Mouse (Mus musculus) gastrocnemius, postnatal 4 days (tissue): ENCODE measurements at regions not wholly inside any gene's neighbourhood (a gene's known extent, or its start where the extent isn't known, plus 50 kb on each side); places are given as distances from the start of the nearest gene placed in this dataset.
A peak's percentile ranks its signal among the peaks of the same experiment; 100 is the strongest.

Source experiments
- DNase-seq, 2 experiments: peaks; one replicate each; pipeline ENCODE4 v3.0.0; 2021 to 2022; ENCODE audit warnings: low spot score in 2 of 2, mixed read lengths in 2 of 2

DNA sequence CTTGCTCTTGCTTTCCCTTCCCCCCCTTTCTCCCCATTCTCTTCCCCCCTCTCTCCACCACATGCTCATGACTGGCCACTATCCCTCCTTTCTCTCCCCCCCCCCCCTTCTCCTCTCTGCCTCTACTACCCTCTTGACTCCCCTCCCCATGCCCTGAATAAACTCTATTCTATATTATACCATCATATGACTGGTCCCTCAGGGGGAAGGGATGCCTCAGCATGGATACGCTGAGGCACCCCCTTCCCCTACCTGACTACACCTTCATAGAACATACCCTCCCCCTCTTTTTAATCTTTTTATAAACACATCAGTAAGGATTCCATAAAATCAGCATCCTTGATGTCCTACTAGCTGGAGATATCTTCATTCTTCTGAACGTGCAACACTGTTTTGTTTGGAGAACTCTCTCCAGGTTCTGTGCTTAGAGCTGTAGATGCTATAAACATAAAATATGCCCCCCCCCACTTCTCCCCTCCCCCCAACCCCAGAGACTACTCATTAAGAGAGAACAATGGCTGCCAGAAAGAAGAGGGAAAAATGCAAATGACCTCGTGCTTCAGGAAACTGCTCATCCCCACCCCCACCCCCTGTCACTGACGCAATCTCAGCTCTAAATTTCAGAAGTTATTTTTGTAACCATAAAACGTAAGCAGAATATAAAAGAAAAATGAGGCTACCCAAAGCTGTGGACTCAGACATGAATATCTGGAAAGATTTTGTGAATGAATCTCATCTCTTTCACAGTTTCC lies 102.3 kb downstream of the Pja2 start:
- DNase-seq: no peak

DNA sequence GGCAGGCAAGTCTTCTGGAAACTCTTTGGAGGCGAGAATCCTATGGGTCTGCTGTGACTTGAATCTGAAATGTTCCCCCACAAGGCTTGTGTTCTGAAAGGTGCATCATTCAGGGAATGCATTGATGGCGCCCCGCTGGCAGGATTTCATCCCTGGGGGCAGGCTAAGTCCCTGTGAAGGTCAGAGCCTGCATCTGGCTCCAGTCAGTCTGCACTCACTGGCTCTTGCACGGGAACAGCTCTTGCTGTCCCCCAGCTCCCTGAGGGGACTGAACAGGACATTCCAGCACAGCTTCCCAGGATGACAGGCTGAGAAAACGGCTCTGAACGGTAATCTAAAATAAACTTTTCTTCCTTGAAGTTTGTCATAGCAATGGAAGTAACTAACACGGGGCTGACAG lies 117.1 kb downstream of the Pja2 start:
- peak in 1 of 2 experiments; percentile 49 for DNase-seq

DNA sequence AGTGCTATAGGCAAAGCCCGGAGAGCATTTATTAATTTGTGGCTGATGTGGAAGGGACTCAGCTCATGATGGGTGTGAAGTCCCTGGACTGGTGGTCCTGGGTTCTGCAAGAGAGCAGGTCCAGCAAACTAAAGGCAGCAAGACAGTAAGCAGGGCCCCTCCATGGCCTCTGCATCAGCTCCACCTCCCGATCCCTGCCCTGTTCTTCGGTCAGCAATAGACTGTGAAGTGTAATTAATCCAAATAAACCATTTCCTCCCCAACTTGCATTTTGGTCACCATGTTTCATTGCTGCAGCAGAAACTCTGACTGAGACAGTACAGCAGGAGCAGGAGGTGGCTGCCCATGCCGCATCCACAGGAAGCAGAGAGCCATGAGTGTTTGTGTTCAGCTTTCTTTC lies 118.5 kb downstream of the Pja2 start:
- DNase-seq: peak in 1 of 2 experiments; percentile 4

DNA sequence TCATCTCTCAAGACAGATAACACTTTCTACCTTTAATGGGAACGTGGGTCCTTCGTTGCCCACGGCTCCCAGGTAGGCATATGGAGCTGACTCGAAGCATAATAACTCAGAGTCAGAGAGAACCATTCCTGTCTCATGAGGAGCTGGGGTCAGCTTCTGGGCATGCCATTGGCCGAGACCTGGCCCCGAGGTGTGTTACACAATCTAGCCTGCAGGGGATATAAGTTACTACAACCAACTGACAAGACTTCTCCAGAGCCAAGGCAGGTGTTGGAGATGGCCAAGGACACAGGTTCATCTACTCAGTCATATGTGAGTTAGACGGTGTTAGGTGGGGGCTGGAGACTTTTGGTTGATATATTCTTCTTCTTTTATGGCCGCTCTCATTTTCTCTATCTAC lies 120.4 kb downstream of the Pja2 start:
- peak in 1 of 2 experiments; percentile 4 for DNase-seq

DNA sequence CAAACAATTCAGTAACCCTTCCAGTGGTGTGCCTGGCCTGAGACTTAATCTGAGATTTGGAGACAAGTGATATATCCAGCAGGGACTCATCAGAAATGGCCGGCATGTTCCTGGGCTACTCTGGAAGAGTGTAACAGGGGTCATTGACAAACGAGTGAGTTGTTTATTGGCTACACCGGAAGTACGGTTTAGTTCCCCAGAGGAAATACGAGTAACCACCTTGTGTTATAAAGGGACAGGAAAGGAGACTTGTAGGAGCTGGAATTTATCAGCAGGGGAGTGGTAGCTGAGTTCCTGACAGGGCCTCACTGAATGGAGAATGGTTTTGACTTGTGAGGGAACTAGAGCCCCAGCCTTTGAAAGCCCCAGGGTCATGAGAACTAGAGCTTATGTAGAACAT lies 121.3 kb downstream of the Pja2 start:
- no peak for DNase-seq

DNA sequence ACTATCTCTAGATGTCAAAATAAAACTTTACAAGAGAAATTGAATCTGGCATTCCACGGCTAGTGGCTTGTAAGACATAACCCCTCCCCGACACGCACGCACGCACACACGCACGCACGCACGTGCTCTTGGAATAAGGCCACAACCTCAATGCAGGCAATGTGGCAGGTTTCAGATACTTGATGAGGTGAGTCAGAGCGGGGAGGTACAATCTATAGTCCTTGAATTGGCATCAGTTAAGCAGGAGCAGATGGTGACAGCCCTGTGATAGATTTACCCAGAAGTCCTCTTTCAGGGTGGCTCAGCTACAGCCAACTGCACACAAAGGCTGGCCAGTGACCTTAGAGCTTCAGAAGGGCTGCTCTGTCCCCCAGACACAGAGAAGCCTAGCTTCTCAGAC lies 122.1 kb downstream of the Pja2 start:
- DNase-seq: no peak

DNA sequence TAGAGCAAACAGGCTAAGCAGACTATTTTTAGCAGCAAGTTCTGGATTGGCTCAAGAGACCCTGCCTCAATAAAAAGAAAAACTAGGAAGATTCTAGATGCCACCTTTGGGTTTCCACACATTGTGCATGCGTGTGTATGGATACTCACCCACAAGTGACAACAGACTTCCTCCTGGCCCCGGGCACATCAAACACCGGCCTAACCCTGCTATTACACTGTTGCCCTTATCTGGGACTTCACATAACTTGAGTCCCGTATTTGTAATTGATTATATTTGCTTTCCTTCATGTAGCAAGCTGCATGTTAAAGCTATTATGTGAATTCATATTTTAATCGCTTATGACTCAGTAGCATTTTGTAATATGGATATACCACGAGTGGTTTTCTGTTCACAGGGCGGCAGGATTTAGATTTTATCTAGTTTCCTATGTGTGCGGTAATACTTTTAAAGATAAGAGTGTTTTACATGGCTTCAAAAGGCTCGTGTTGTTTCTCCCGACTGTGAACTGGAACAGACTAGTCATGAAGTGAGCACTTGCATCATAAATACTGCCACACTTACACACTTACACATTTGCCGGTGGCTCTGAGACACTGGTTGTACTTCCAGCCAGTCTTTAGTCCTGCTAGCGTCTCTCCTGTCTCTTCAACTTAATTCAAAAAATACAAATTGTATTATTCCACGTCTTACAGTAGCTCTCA lies 123.4 kb downstream of the Pja2 start:
- DNase-seq: no peak

DNA sequence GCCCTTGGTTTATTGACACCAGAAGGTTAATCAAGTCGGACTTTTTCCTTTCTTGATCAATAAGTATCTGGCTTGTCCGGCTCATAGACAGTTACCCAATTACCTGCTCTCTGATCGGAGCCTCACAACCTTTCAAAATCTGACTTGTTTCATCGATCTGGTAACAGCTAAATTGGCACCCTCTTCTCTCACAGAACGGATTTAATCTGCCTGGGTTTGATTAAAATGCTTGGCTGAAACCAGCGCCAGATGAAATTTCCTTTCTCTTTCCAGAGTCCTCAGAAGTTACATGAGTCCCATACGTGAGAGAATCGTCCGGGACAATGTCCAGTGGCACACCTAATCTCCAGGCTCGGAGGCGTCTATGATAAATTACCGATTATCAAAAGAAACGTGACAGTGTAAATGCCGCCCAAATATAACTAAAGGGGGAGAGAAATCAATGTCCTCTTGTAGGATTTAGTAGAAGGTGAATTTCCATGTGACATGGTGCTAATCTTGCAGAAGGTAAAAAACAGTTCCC lies 125.5 kb downstream of the Pja2 start:
- no peak for DNase-seq

DNA sequence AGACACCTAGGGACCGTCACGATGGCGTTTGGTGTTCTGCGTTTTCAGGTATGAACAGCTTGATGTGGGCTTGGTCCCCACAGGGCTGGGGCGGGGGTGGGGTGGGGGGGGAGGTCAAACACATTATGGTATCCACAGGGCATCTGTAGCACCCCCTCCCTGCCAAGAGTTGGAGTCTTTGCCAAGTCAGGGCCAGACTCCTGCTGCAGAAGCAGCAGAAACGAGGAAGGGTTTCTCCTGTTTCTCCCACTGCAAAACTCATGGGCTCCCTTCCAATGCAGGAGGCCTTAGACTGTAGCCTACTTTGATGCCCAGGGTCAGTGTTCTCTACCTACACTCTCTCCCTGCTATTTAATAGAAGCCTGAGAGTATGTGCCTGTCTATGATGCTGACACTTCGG lies 128.1 kb downstream of the Pja2 start:
- no peak for DNase-seq

DNA sequence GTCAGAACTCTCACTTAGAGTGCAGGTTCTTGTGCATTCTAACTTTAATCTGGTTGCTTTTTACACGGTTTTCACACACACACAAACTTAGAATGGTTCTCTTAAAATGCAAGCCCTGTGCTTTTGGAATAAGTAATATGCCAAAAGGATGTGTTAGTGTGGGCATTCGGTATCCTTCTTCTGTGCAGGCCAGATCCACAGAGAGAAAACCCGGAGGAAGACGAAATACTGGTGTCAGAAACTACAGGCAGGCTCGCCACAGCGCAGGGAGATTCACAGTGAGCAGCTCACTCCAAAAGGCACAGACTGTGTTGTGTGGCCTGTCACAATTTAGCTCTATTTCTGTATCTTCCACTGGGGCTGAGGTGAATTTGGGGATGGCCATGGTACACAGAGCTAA lies 129.5 kb downstream of the Pja2 start:
- DNase-seq: no peak

DNA sequence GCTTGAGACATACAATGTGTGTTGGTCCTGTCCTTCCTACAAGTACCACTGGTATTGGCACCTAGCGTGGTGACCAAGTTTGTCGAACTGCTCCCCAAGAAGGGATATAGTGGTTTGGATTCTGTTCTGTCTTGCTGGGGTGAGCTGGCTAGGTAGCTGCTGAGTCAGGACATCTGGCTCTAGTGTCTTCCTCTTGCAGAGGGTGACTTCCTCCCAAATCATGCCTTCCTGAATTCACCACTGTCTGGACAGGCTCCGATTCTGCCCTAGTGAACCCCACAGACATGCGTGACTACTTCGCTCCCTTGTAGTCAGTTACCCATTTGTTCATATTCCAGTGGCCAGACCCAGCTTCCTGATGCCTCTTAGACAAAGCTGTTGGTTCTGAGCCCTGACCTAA lies 130.1 kb downstream of the Pja2 start:
- DNase-seq: no peak

DNA sequence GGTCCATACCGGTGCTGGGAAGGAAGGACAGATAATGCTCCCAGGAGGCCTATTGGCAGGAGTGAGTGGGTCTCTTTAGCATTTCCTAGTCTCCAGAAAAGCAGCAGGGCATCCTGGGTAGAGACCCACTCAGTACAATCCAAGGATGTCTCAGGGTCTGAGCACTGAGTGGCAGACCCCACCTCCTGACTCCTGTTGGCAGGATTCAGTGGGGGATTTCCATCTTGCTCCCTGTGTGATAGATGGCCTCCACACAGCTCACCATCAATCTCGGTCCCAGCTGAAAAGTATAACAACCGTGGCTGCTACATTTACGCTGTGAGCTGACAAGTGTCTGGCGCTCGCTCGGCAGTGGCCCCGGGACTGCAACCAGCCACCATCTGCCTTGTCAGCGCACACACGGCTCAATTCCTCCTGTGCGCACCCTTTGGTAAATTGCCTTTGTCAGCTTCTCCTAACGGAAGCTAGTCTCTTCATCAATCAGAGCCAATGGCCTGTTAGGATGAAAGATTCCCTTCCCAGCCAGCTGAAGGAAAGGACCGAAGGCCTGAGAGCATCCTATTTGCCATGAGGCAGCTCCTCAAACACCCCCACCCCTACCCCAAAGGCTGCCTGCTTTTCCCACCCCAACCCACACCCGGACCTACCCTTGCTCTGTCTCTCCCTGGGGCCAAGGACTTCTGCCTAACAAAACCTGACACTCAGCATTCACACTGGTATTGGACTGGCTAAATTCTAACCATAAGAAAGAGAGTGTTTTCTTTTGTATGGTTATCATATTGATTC lies 131.4 kb downstream of the Pja2 start:
- DNase-seq: no peak

DNA sequence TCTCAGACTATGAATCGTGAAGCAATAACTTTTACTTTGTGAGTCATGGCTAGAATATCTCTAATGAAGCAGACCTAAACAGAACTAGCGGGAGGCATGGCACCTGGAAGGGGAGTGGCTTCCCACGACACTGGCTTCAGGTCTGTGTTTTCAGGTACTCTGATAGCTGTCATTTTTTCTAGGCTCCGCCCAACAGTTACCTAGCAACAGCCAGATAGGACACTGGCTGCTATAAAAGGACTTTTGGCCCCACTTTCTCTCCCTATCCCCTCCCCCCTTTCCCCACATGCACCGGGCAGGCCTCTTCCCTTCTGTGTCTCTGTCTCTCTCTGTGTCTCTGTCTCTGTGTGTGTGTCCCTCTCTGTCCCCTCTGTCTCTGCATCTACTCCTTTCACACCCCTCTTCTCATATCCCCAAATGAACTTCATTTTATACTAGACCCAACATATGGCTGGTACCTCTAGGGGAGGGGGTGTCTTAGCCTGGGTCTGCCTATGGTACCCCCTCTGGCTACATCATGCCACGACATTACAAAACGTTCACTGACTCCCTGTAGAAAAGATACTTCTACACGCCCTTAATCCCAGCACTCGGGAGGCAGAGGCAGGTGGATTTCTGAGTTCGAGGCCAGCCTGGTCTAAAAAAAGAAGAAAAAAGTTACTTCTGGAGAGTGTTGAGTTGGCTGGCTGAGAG lies 132.3 kb downstream of the Pja2 start:
- DNase-seq: no peak

DNA sequence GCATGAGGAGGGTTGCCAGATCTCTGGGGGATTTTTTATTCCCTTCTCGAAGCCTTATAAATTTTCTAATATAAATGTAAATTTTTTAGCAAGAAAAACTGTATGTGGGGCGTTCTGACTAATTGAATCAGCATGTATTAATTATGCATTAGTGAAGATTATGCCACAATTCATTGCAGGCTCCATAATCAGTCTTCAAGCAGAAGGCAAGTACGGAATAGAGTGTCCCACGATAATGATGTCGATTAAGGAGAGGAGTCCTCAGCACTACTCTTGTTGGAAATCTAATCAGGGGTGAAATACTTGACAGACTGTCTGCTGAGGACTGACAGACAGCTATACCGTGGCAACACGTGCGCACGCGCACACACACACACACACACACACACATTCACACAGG lies 135.3 kb downstream of the Pja2 start:
- DNase-seq: no peak

DNA sequence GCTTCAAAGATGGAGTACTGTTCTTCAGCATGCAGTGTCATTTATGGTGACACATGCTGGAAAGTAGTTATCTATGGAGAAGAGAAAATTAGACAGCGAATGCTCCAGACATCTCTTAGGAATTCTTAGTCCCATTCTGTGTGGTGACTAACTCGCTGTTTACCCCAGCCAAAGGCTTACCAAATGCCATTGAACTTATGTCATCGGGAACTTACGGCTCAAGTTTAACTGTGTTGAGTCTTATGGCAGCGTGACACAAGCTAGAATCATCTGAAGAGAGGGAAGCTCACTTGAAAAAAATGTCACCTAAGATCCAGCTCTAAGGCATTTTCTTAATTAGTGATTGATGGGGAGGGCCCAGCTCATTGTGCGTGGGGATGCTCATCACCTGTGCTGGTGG lies 138.7 kb downstream of the Pja2 start:
- no peak for DNase-seq
